Mouse (Mus musculus): ENCODE measurements at regions not wholly inside any gene's neighbourhood (a gene's known extent, or its start where the extent isn't known, plus 50 kb on each side); places are given as distances from the start of the nearest gene placed in this dataset.
A peak's percentile ranks its signal among the peaks of the same experiment; 100 is the strongest.

GRCm38 (mm10) chr2:172094159-172094558 lies 50.9 kb upstream of the Cbln4 start:
- DNase-seq (ENCODE audit: low spot score, missing footprints) (no peak), ATAC-seq (ENCODE audit: low FRiP score) (no peak)
- Histone ChIP-seq H3K27me3 (ENCODE audit: control insufficient read depth, insufficient read depth, low read length) (no peaks in the 10 kb centered on the region), H3K9me3 (ENCODE audit: control insufficient read depth, low read length) (no peaks in the 10 kb centered on the region), H3K4me3 (ENCODE audit: low read depth, low read length) (no peak overlapping the region), H3K27ac (ENCODE audit: low read depth, low read length) (no peak overlapping the region), H3K9ac (ENCODE audit: low read length) (no peak overlapping the region), H3K36me3 (ENCODE audit: control insufficient read depth, insufficient read depth, low read length) (no peaks in the 10 kb centered on the region), H3K4me2 (no peak overlapping the region), H3K4me1 (ENCODE audit: control insufficient read depth, insufficient read depth, low read length) (no peaks in the 10 kb centered on the region)
- WGBS: 94% methylated on average over 7 of the region's 7 CpGs

DNA sequence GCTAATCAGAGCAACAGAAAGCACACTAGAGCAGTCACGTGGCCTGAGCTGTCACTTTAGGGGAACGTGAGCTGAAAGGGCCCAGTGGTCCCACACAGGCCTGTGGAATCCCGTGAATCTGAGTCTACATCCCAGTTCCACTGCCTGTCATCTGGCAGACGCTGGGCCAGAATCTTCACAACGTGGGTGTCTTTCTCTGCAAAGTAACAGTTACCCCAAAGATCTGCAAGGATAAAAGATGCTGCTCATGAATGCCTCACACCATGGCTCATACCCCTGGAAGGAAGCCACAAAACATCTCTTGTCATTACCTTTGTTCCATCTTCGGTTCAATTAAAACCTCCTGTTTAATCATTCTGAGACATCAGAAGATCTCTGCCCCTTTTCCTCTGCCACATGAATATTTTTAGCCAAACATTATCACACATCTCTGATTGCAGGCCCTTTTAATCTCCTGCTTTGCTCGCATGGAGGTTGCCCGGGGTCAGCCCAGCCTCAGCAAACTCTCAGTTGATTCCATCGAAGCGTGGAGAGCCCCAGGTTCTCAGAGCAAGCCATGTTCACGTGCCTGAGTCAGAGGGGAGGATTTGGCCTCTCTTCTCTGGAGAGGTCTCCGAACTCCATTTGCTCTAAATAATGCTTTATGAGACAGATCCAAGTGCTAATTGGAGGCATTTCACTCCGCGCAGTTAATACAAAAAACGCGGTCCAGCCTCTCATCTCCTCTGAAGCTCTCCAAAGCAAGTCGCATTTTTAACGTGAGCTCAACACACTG lies 60.8 kb upstream of the Cbln4 start:
- no peak overlapping the region for H3K4me3 ChIP-seq (ENCODE audit: low read depth, low read length)
- no peaks in the 10 kb centered on the region for H3K27me3 ChIP-seq (ENCODE audit: control insufficient read depth, insufficient read depth, low read length)
- DNase-seq (ENCODE audit: low spot score, missing footprints) (no peak), ATAC-seq (ENCODE audit: low FRiP score) (no peak)
- WGBS: 59% methylated on average over 18 of the region's 18 CpGs
- H3K9me3 ChIP-seq (ENCODE audit: control insufficient read depth, low read length): no peaks in the 10 kb centered on the region
- no peak overlapping the region for H3K4me2 ChIP-seq
- H3K9ac ChIP-seq (ENCODE audit: low read length): no peak overlapping the region
- no peak overlapping the region for H3K27ac ChIP-seq (ENCODE audit: low read depth, low read length)
- H3K4me1 ChIP-seq (ENCODE audit: control insufficient read depth, insufficient read depth, low read length): peaks cover 16% of the 10 kb centered on the region
- H3K36me3 ChIP-seq (ENCODE audit: control insufficient read depth, insufficient read depth, low read length): no peaks in the 10 kb centered on the region

- WGBS: 57% methylated on average over 10 of the region's 10 CpGs
- no peak overlapping the region for H3K9ac ChIP-seq (ENCODE audit: low read length)
- H3K4me1 ChIP-seq (ENCODE audit: control insufficient read depth, insufficient read depth, low read length): peaks cover 16% of the 10 kb centered on the region
- H3K36me3 ChIP-seq (ENCODE audit: control insufficient read depth, insufficient read depth, low read length): no peaks in the 10 kb centered on the region
- no peaks in the 10 kb centered on the region for H3K27me3 ChIP-seq (ENCODE audit: control insufficient read depth, insufficient read depth, low read length)
- H3K9me3 ChIP-seq (ENCODE audit: control insufficient read depth, low read length): no peaks in the 10 kb centered on the region
- H3K4me2 ChIP-seq: no peak overlapping the region
- H3K4me3 ChIP-seq (ENCODE audit: low read depth, low read length): no peak overlapping the region
- peak; percentile 86 for ATAC-seq (ENCODE audit: low FRiP score)
- DNase-seq (ENCODE audit: low spot score, missing footprints): peak; percentile 90
- H3K27ac ChIP-seq (ENCODE audit: low read depth, low read length): no peak overlapping the region
Observed at GRCm38 (mm10) chr2:172105241-172105640, 62.0 kb upstream of the Cbln4 start.

GRCm38 (mm10) chr2:172110706-172111105 lies 67.4 kb upstream of the Cbln4 start:
- H3K4me3 ChIP-seq (ENCODE audit: low read depth, low read length): no peak overlapping the region
- no peaks in the 10 kb centered on the region; the same call in 1 of the 2 replicates for H3K4me1 ChIP-seq (ENCODE audit: control insufficient read depth, insufficient read depth, low read length)
- 62% methylated on average over 3 of the region's 3 CpGs for WGBS
- DNase-seq (ENCODE audit: low spot score, missing footprints) (no peak), ATAC-seq (ENCODE audit: low FRiP score) (no peak)
- no peaks in the 10 kb centered on the region for H3K9me3 ChIP-seq (ENCODE audit: control insufficient read depth, low read length)
- H3K27ac ChIP-seq (ENCODE audit: low read depth, low read length): no peak overlapping the region
- H3K4me2 ChIP-seq: no peak overlapping the region
- no peaks in the 10 kb centered on the region for H3K36me3 ChIP-seq (ENCODE audit: control insufficient read depth, insufficient read depth, low read length)
- H3K27me3 ChIP-seq (ENCODE audit: control insufficient read depth, insufficient read depth, low read length): no peaks in the 10 kb centered on the region
- no peak overlapping the region for H3K9ac ChIP-seq (ENCODE audit: low read length)

DNA sequence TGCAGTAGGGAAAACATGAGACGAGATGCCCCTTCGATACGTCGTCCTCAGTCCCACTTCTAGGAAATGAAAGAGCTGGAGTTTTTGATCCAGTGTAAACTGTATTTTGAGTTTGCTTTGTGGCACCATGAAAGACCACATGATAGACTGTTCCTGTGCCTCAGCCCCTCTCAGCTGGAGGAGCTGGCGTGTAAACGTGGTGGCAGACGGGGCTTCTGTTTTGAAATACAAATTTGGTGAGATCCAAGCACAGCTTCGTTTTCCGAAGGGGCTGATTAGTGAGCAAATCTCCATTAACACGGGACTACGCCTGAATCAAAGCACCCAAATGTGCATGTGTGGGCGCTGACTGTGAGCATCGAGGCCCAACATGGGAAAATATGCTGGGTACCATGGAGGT lies 70.4 kb upstream of the Cbln4 start:
- no peak overlapping the region for H3K9ac ChIP-seq (ENCODE audit: low read length)
- ATAC-seq (ENCODE audit: low FRiP score): no peak
- no peak overlapping the region for H3K4me2 ChIP-seq
- 91% methylated on average over 13 of the region's 13 CpGs for WGBS
- no peaks in the 10 kb centered on the region for H3K27me3 ChIP-seq (ENCODE audit: control insufficient read depth, insufficient read depth, low read length)
- DNase-seq (ENCODE audit: low spot score, missing footprints): no peak
- H3K4me3 ChIP-seq (ENCODE audit: low read depth, low read length): no peak overlapping the region
- H3K27ac ChIP-seq (ENCODE audit: low read depth, low read length): no peak overlapping the region
- H3K36me3 ChIP-seq (ENCODE audit: control insufficient read depth, insufficient read depth, low read length): no peaks in the 10 kb centered on the region
- no peaks in the 10 kb centered on the region for H3K9me3 ChIP-seq (ENCODE audit: control insufficient read depth, low read length)
- H3K4me1 ChIP-seq (ENCODE audit: control insufficient read depth, insufficient read depth, low read length): peaks cover 5% of the 10 kb centered on the region; the same call in 1 of the 2 replicates

DNA sequence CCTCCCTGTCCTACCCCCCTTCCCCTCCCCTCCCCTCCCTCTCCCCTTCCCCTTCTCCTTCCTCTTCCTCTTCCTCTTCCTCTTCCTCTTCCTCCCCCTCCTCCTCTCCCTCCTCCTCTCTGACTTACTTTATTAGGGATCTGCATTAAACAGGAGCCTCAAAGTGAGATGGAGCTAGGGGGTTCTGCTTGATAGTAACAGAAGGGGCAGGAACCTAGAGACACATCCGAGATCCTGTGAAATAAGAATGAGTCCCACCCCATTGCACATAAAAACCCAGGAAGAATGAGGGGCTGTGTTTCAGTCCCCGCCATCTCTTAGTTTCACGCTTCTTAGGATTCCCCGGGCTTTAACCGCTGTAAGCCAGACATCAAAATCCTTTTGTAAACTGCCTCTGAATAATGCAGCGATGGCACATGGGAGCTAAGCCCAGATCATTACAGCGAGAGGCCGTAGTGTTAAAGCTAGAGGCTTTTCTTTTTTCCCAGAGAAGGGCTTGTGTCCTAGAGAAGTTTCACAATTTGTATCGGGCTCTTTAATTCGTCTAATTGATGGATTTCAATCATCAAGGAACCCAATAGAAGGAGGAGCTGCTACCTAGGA lies 72.4 kb upstream of the Cbln4 start:
- Histone ChIP-seq H3K27me3 (ENCODE audit: control insufficient read depth, insufficient read depth, low read length) (no peaks in the 10 kb centered on the region), H3K4me1 (ENCODE audit: control insufficient read depth, insufficient read depth, low read length) (peaks cover 5% of the 10 kb centered on the region; the same call in 1 of the 2 replicates), H3K4me2 (peak overlapping the region; percentile 17; the same call in 1 of the 2 replicates), H3K27ac (ENCODE audit: low read depth, low read length) (no peak overlapping the region), H3K9me3 (ENCODE audit: control insufficient read depth, low read length) (no peaks in the 10 kb centered on the region), H3K4me3 (ENCODE audit: low read depth, low read length) (no peak overlapping the region), H3K9ac (ENCODE audit: low read length) (no peak overlapping the region), H3K36me3 (ENCODE audit: control insufficient read depth, insufficient read depth, low read length) (no peaks in the 10 kb centered on the region)
- ATAC-seq (ENCODE audit: low FRiP score) (peak; percentile 83), DNase-seq (ENCODE audit: low spot score, missing footprints) (peak; percentile 91)
- WGBS: 23% methylated on average over 10 of the region's 10 CpGs

DNA sequence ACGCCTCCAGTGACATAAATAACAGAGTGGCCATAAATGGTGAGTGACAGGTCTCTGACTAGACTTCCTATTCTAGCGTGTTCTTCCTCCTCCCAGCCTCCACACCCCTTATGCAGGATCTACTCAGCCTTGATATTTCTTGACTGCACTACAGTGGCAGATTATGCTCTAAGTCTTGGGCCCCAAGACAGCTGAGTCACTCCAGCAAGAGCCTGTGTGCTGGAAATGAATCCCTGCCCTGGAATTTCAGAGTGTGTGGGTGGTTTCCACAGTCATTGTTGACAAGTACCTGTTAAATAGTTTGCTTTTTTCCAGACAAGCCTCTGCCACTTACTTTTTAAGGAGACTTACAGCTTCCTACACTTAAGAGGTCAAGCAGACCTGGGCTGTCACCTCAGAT lies 84.3 kb upstream of the Cbln4 start:
- Histone ChIP-seq H3K4me3 (ENCODE audit: low read depth, low read length) (no peak overlapping the region), H3K36me3 (ENCODE audit: control insufficient read depth, insufficient read depth, low read length) (no peaks in the 10 kb centered on the region), H3K9ac (ENCODE audit: low read length) (no peak overlapping the region), H3K4me2 (no peak overlapping the region), H3K27ac (ENCODE audit: low read depth, low read length) (no peak overlapping the region), H3K4me1 (ENCODE audit: control insufficient read depth, insufficient read depth, low read length) (no peaks in the 10 kb centered on the region), H3K9me3 (ENCODE audit: control insufficient read depth, low read length) (no peaks in the 10 kb centered on the region), H3K27me3 (ENCODE audit: control insufficient read depth, insufficient read depth, low read length) (no peaks in the 10 kb centered on the region)
- WGBS: 75% methylated on average over 2 of the region's 2 CpGs
- ATAC-seq (ENCODE audit: low FRiP score): no peak
- no peak for DNase-seq (ENCODE audit: low spot score, missing footprints)

DNA sequence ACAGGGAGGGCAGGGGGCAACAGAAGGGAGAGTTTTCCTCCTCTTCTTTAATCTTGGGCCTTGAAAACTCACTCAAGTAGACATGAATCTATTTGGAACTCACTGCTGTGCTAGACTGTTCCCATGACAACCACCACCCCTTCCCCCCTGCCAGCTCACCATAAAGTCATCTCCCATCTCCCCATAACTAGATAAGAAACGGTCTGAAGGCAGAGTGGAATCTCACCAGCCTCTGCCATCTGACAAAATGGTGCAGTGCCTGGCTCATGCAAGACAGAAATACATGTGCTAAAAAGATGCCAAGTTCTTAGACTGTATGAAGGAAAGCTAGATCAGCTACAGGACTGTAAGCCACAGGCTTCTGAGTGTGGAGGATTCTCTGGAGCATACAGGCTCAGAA lies 88.0 kb upstream of the Cbln4 start:
- H3K27me3 ChIP-seq (ENCODE audit: control insufficient read depth, insufficient read depth, low read length): no peaks in the 10 kb centered on the region
- no peaks in the 10 kb centered on the region for H3K4me1 ChIP-seq (ENCODE audit: control insufficient read depth, insufficient read depth, low read length)
- H3K9me3 ChIP-seq (ENCODE audit: control insufficient read depth, low read length): no peaks in the 10 kb centered on the region
- ATAC-seq (ENCODE audit: low FRiP score) (no peak), DNase-seq (ENCODE audit: low spot score, missing footprints) (no peak)
- no peak overlapping the region for H3K9ac ChIP-seq (ENCODE audit: low read length)
- no peak overlapping the region for H3K4me3 ChIP-seq (ENCODE audit: low read depth, low read length)
- WGBS: 23% methylated on average over 1 of the region's 1 CpGs
- H3K27ac ChIP-seq (ENCODE audit: low read depth, low read length): no peak overlapping the region
- no peaks in the 10 kb centered on the region for H3K36me3 ChIP-seq (ENCODE audit: control insufficient read depth, insufficient read depth, low read length)
- no peak overlapping the region for H3K4me2 ChIP-seq

DNA sequence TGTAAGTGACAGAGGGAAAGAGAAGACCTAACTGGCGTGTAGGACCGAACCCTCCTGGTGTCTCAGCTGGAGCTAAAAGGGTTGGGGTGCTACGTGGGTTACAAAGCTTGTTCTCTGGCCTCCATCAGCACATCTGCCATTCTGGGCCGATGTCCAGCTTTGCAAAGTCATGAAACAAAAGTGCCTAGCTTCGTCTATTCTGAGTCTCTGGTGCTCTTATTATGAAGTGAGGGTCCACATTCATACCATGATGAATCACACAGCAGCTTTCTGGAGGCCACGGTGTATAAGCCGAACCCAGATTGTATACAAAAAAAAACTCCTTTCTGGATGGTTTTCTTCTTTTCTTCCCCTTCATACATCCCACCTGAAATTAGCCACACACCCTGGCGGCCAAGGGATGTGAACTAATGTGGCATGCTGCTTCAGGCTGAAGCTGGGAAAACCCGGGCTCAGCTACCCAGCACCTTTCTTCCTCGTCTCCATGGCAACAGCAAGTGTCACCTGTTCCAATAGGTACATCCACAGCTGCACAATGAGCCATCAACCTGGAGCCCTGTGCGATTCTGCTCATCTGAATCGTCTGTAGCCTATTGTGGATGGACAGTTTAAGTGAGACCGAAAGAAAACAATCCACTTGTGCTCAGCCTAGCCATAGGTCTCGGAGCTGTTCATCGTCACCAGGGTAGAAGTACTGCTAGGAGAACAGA lies 89.5 kb upstream of the Cbln4 start:
- Histone ChIP-seq H3K27me3 (ENCODE audit: control insufficient read depth, insufficient read depth, low read length) (no peaks in the 10 kb centered on the region), H3K4me1 (ENCODE audit: control insufficient read depth, insufficient read depth, low read length) (no peaks in the 10 kb centered on the region), H3K4me2 (no peak overlapping the region), H3K9ac (ENCODE audit: low read length) (no peak overlapping the region), H3K27ac (ENCODE audit: low read depth, low read length) (no peak overlapping the region), H3K4me3 (ENCODE audit: low read depth, low read length) (no peak overlapping the region), H3K9me3 (ENCODE audit: control insufficient read depth, low read length) (no peaks in the 10 kb centered on the region), H3K36me3 (ENCODE audit: control insufficient read depth, insufficient read depth, low read length) (no peaks in the 10 kb centered on the region)
- ATAC-seq (ENCODE audit: low FRiP score): no peak
- WGBS: 82% methylated on average over 15 of the region's 15 CpGs
- DNase-seq (ENCODE audit: low spot score, missing footprints): no peak

Data from midbrain, embryonic 11.5 days (tissue).